Mouse (Mus musculus): ENCODE data around the gene Serpinb6a.

Gene Serpinb6a

GRCm38 (mm10) chr13:34002058-34003006 is at the start of gene Serpinb6a, which contains the start of gene Ripk1:
Serpinb6a (minus strand) TSS chr13:34002794.
Ripk1 (plus strand) TSS chr13:34002363.
- peak; percentile 93 for DNase-seq

GRCm38 (mm10) chr13:34051692-34052091 is 49.1 kb upstream of the Serpinb6a start:
- no peak for DNase-seq

- no peak for DNase-seq
Measured at GRCm38 (mm10) chr13:34050479-34050878, 47.9 kb upstream of the Serpinb6a start.

- no peak for DNase-seq
Measured at GRCm38 (mm10) chr13:34047526-34047925, 44.9 kb upstream of the Serpinb6a start.

- peak; percentile 92 for DNase-seq
Measured at GRCm38 (mm10) chr13:34046421-34047012, 43.9 kb upstream of the Serpinb6a start.

GRCm38 (mm10) chr13:34045511-34046249 is 43.1 kb upstream of the Serpinb6a start:
- peak; percentile 77 for DNase-seq

GRCm38 (mm10) chr13:34043716-34044393 is 41.3 kb upstream of the Serpinb6a start:
- DNase-seq = no peak

GRCm38 (mm10) chr13:34040091-34040490 is 37.5 kb upstream of the Serpinb6a start:
- DNase-seq = no peak

GRCm38 (mm10) chr13:34038901-34039341 is 36.3 kb upstream of the Serpinb6a start:
- DNase-seq = peak; percentile 70

- DNase-seq = no peak
Measured at GRCm38 (mm10) chr13:34038056-34038432, 35.5 kb upstream of the Serpinb6a start.

GRCm38 (mm10) chr13:34037172-34038055 is 34.8 kb upstream of the Serpinb6a start, which contains the start of gene Bphl:
Bphl (plus strand) TSS chr13:34037597.
- peak; percentile 97 for DNase-seq

- DNase-seq = no peak
Measured at GRCm38 (mm10) chr13:34036726-34037125, 34.1 kb upstream of the Serpinb6a start.

- DNase-seq = no peak
Measured at GRCm38 (mm10) chr13:34035424-34035823, 32.8 kb upstream of the Serpinb6a start.

GRCm38 (mm10) chr13:34032041-34032440 is 29.4 kb upstream of the Serpinb6a start:
- no peak for DNase-seq

GRCm38 (mm10) chr13:34021998-34022397 is 19.4 kb upstream of the Serpinb6a start:
- no peak for DNase-seq

- DNase-seq = no peak
Measured at GRCm38 (mm10) chr13:34018521-34018920, 15.9 kb upstream of the Serpinb6a start.

GRCm38 (mm10) chr13:34016927-34017569 is 14.5 kb upstream of the Serpinb6a start:
- no peak for DNase-seq

- DNase-seq = no peak
Measured at GRCm38 (mm10) chr13:34007234-34007633, 4.6 kb upstream of the Serpinb6a start.

- no peak for DNase-seq
Measured at GRCm38 (mm10) chr13:34003058-34003457, 464 bp upstream of the Serpinb6a start.

GRCm38 (mm10) chr13:33995197-33995596 is 7.4 kb downstream of the Serpinb6a start:
- peak; percentile 83 for DNase-seq

GRCm38 (mm10) chr13:33989625-33990024 is 13.0 kb downstream of the Serpinb6a start:
- no peak for DNase-seq
